Mouse (Mus musculus): ENCODE results near the gene Zc3hav1. TPM values are rescaled to one million over a fixed set of nuclear protein-coding genes. Genes with fewer than 3 reads are reported as not detected.

The Zc3hav1 gene
- polyA plus RNA-seq, 1 experiment from 2014 or later, result 0.61 TPM

DNA sequence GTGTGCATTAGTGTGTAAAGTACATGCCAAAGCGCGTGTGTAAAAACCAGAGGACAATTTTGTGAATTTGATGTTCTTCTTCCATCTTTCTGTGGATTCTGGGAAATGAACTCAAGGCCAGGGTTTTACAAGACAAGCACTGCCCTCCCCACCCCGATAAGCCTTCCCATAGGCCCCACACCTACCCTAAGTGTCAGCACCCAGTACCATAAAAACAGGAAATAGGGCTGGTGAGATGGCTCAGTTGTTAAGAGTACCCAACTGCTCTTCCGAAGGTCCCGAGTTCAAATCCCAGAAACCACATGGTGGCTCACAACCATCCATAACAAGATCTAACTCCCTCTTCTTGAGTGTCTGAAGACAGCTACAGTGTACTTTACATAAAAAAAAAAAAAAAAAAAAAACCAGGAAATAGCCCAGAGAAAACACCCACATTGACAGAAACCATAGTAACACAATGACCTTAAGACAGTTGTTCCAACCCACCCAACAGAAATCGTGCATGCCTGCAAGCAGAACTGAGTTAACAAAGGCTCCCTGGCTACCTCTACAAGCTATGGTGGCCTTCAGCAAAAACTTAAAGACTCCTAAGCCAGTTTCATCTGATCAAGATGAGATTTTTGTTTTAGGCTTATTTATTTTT lies 5.5 kb downstream of the Zc3hav1 start:
- Histone ChIP-seq H3K27ac (replicated peaks) (no peak overlapping the region), H3K36me3 (no peaks in the 10 kb centered on the region), H3K4me2 (replicated peaks) (no peak overlapping the region), H3K9me3 (no peaks in the 10 kb centered on the region), H3K4me1 (peaks cover 5% of the 10 kb centered on the region), H3K9ac (replicated peaks) (no peak overlapping the region), H3K27me3 (peaks cover 40% of the 10 kb centered on the region), H3K4me3 (no peak overlapping the region)
- 90% methylated on average over 6 of the region's 6 CpGs for WGBS
- no peak for ATAC-seq (replicated peaks)

DNA sequence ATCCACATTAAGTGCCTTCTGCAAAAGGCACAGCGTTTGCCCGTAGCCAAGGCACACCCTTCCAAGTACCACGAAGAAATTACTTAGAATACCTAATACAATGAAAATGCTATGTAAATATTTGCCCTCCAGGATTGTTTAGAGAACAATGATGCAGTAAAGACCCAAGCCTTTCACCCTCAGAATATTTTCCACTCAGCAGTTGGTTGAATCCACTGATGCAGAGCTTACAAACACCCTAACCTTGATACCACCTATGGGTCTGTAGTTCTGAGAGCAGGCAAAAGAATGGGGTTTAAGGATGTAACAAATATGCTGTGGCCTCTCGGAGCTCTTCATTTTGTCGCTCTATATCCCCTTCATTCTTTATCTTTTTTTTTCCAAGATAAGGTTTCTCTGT lies 6.5 kb downstream of the Zc3hav1 start:
- peaks cover 30% of the 10 kb centered on the region for H3K27me3 ChIP-seq
- no peaks in the 10 kb centered on the region for H3K4me1 ChIP-seq
- WGBS, result 81% methylated on average over 5 of the region's 5 CpGs
- ATAC-seq (replicated peaks), result no peak
- no peak overlapping the region for H3K9ac ChIP-seq (replicated peaks)
- no peaks in the 10 kb centered on the region for H3K9me3 ChIP-seq
- H3K4me3 ChIP-seq, result no peak overlapping the region
- no peak overlapping the region for H3K27ac ChIP-seq (replicated peaks)
- H3K36me3 ChIP-seq, result no peaks in the 10 kb centered on the region
- H3K4me2 ChIP-seq (replicated peaks), result no peak overlapping the region

DNA sequence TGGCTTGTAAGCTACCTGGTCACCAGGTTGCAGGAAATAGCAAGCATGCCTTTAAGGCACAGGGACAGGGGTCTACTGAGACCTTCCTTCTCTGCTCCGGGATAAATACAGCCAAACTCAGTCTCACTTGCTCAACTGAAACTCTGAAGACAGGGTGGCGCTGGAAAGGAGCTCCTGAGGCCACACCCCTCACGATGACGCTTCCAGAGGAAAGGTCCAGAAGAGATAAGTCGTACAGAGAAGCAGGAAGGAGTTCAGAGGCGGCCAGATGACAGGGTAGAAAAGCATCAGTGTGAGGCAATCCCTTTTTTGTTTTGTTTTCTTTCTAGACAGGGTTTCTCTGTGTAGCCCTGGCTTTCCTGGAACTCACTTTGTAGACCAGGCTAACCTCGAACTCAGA lies 8.6 kb downstream of the Zc3hav1 start:
- WGBS, result 60% methylated on average over 7 of the region's 7 CpGs

DNA sequence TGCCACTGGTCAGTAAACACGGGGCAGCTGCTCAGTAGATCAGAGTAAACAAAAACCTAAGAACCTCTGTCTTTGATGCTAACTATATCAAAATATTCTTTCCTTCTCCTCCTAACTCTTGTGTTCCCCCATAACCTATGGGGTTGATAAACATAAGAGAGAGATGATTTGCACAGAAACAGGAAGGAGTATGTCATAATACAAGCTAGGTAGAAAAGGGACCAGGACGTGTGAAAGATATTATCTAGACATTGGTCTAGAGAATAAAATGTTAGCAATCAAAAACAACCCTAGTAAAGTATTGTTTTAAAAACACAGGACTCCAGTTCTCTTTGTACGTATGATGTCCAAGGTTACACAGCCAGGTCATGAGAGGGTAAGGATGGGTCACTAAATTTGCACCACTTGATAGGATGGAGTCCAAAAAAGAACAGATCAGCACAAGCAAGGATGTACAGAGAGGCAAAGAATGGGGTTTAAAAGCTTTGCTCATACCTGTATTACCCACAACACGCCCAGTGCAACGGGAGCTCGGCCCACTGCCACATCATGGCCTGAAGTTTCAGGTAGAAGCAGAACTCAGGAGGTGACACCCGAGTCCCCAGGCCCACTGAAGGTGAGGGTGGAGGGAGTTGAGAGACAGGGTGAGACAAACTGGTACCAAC lies 10.3 kb downstream of the Zc3hav1 start:
- WGBS, result 87% methylated on average over 7 of the region's 7 CpGs
- Histone ChIP-seq H3K4me3 (no peak overlapping the region), H3K9me3 (no peaks in the 10 kb centered on the region), H3K9ac (replicated peaks) (no peak overlapping the region), H3K27me3 (no peaks in the 10 kb centered on the region), H3K4me2 (replicated peaks) (no peak overlapping the region), H3K36me3 (no peaks in the 10 kb centered on the region), H3K4me1 (no peaks in the 10 kb centered on the region), H3K27ac (replicated peaks) (no peak overlapping the region)
- no peak for ATAC-seq (replicated peaks)

More for the DNA sequence above, 8.6 kb downstream of the Zc3hav1 start:
- ATAC-seq (replicated peaks), result no peak
- Histone ChIP-seq H3K4me2 (replicated peaks) (no peak overlapping the region), H3K27me3 (peaks cover 12% of the 10 kb centered on the region), H3K27ac (replicated peaks) (no peak overlapping the region), H3K9ac (replicated peaks) (no peak overlapping the region), H3K36me3 (no peaks in the 10 kb centered on the region), H3K9me3 (no peaks in the 10 kb centered on the region), H3K4me1 (no peaks in the 10 kb centered on the region), H3K4me3 (no peak overlapping the region)

DNA sequence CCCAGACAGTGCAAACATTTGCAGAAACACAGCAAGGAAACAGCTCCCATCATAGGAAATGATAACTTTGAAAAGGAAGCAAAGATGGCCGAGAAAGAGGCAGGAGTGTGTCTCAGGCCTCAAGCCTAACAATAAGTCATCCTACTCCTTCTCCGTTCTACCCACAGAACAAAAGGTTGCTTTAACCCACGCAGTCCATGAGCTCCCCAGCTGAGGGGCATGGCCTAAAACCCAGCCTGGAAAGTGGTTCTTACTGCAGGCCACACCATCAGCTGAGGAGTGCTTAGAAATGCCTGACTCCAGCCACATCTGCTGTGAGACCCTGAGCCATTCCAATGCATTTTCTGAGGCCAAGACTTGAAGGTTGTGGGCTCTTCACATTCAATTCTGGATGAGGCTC lies 10.8 kb downstream of the Zc3hav1 start:
- no peaks in the 10 kb centered on the region for H3K4me1 ChIP-seq
- 55% methylated on average over 3 of the region's 3 CpGs for WGBS

DNA sequence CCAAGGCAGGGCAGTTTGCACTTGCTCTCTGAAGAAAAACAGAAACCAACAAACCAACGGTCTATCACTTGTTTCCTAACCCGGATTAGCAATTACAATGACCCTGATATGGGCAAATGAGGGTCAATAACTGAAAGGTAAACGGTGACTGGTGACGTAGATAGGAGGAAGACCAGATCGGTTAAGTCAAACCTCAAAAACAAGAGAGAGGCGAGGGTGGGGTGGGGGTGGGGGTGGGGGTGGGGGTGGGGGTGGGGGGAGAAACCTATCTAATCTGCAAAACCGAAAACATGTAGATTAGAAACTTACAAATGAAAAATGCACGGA lies 11.8 kb downstream of the Zc3hav1 start:
- 78% methylated on average over 8 of the region's 8 CpGs for WGBS

More for the DNA sequence above, 10.8 kb downstream of the Zc3hav1 start:
- H3K4me2 ChIP-seq (replicated peaks), result no peak overlapping the region
- ATAC-seq (replicated peaks), result no peak
- no peak overlapping the region for H3K9ac ChIP-seq (replicated peaks)
- no peaks in the 10 kb centered on the region for H3K9me3 ChIP-seq
- H3K27me3 ChIP-seq, result no peaks in the 10 kb centered on the region
- no peak overlapping the region for H3K4me3 ChIP-seq
- H3K36me3 ChIP-seq, result no peaks in the 10 kb centered on the region
- no peak overlapping the region for H3K27ac ChIP-seq (replicated peaks)

DNA sequence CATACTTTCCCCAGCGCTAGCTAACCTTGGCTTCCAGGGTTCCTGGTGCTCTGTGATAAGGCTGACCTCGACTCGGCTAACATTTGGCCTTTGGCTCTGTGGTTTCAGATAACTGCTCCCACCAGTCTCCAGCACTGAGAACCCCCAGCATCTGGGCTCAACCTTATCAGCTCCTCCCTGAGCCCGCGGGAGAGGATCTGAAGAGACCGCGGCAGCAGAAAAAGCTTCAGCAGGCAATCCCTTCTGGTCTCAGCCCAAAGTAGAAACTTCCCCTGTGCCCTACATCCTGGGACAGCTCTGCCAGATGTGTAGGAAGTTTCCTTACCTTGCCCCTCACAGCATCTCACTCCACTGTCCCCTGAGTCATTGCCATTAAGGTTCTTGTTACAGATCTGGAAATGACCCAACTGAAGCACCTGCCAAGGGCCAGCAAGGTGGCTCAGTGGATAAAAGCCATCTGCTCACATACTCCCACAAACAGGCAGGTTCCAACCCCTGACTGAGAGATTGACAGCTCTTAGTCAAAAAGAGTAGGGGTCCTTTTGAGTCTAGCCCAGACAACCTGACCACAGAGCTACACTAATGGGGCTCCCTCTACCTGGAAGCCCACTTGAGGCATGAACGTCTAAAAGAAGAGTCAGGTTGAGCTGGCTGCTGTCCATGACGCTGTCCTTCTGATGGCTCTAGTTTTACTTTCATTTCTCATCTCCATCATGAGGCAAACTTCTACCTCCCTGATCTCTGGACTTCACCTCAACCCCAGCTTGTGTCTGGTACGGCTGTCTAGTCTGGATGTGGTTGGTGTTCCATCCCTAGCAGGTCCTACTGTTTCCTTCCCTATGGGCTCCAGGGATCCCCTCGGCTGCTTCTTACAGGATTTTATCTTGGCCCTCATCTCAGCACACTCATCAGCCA lies 12.4 kb downstream of the Zc3hav1 start:
- Histone ChIP-seq H3K4me3 (no peak overlapping the region), H3K27ac (replicated peaks) (no peak overlapping the region), H3K4me2 (replicated peaks) (no peak overlapping the region), H3K9ac (replicated peaks) (no peak overlapping the region), H3K9me3 (no peaks in the 10 kb centered on the region), H3K4me1 (no peaks in the 10 kb centered on the region), H3K36me3 (no peaks in the 10 kb centered on the region), H3K27me3 (no peaks in the 10 kb centered on the region)
- no peak for ATAC-seq (replicated peaks)
- 76% methylated on average over 11 of the region's 11 CpGs for WGBS

More for the DNA sequence above, 11.8 kb downstream of the Zc3hav1 start:
- no peaks in the 10 kb centered on the region for H3K9me3 ChIP-seq
- H3K27me3 ChIP-seq, result no peaks in the 10 kb centered on the region
- no peak overlapping the region for H3K9ac ChIP-seq (replicated peaks)
- no peak overlapping the region for H3K4me3 ChIP-seq
- no peak overlapping the region for H3K4me2 ChIP-seq (replicated peaks)
- no peak overlapping the region for H3K27ac ChIP-seq (replicated peaks)
- no peaks in the 10 kb centered on the region for H3K4me1 ChIP-seq
- no peaks in the 10 kb centered on the region for H3K36me3 ChIP-seq
- ATAC-seq (replicated peaks), result no peak

DNA sequence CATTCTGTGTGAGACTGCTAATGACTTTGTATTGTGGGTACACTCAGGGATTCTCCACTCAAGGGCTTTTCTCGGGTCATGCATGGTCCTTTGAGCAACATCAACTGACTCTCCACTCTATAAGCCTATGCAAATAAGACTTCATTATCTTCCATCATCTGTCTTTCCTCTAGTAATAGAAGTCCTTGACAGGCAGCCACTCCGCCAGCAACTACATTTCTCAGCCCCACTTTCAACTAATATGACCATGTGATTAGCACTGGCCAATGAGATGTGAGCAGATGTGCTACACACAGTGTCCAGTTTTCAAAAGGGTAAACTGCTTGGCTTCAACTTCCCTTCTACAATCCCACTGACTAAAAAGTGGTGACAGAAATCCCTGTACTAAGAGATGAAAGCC lies 15.3 kb downstream of the Zc3hav1 start:
- H3K9me3 ChIP-seq, result no peaks in the 10 kb centered on the region
- no peak overlapping the region for H3K4me3 ChIP-seq
- no peaks in the 10 kb centered on the region for H3K27me3 ChIP-seq
- no peak overlapping the region for H3K4me2 ChIP-seq (replicated peaks)
- no peaks in the 10 kb centered on the region for H3K36me3 ChIP-seq
- no peak overlapping the region for H3K9ac ChIP-seq (replicated peaks)
- H3K27ac ChIP-seq (replicated peaks), result no peak overlapping the region
- ATAC-seq (replicated peaks), result no peak
- H3K4me1 ChIP-seq, result no peaks in the 10 kb centered on the region
- 52% methylated on average over 2 of the region's 2 CpGs for WGBS

DNA sequence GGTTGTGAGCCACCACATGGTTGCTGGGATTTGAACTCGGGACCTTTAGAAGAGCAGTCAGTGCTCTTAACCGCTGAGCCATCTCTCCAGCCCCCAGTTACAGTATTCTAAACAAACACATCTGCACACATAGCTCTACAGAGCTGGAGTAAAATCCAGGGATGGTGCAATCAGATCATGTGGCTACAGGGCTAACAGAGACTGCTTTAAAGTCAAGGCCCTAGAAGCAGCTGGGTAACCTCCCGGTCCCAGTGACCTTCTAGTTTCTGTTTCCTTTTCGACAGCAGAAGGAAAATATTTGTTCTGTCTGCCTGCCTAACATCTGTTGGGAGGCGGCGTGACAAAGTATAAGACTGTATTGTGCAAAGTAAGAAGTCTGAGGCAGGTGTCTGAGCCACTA lies 16.5 kb downstream of the Zc3hav1 start:
- 89% methylated on average over 6 of the region's 6 CpGs for WGBS
- H3K9ac ChIP-seq (replicated peaks), result no peak overlapping the region
- no peaks in the 10 kb centered on the region for H3K9me3 ChIP-seq
- no peak for ATAC-seq (replicated peaks)
- no peak overlapping the region for H3K4me2 ChIP-seq (replicated peaks)
- H3K4me1 ChIP-seq, result no peaks in the 10 kb centered on the region
- no peak overlapping the region for H3K4me3 ChIP-seq
- H3K36me3 ChIP-seq, result no peaks in the 10 kb centered on the region
- H3K27ac ChIP-seq (replicated peaks), result no peak overlapping the region
- H3K27me3 ChIP-seq, result no peaks in the 10 kb centered on the region

DNA sequence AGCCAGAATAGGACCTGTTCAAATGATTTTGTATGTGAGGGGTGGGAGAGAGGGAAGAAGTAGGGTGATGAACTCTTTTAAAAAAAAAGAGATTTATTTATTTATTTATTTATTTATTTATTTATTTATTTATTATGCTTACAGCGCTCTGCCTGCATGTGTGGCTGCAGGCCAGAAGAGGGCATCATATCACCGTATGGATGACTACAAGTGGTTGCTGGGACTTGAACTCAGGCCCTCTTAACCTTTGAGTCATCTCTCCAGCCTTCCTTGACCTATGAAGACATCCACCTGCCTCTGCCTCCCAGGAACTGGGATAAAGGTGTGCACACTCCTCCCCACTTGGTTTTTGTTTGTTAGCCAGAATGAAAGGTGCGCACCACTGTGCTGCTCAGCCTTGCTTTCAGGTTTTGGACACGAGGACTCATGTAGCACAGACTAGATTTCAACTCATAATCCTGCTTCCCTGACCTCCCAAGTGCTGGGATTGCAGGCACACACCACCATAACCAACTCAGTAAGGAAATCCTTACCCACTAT lies 17.2 kb downstream of the Zc3hav1 start:
- ATAC-seq (replicated peaks), result no peak
- 90% methylated on average over 4 of the region's 4 CpGs for WGBS
- Histone ChIP-seq H3K4me3 (no peak overlapping the region), H3K4me1 (no peaks in the 10 kb centered on the region), H3K4me2 (replicated peaks) (no peak overlapping the region), H3K9ac (replicated peaks) (no peak overlapping the region), H3K36me3 (no peaks in the 10 kb centered on the region), H3K27ac (replicated peaks) (no peak overlapping the region), H3K27me3 (no peaks in the 10 kb centered on the region), H3K9me3 (no peaks in the 10 kb centered on the region)

DNA sequence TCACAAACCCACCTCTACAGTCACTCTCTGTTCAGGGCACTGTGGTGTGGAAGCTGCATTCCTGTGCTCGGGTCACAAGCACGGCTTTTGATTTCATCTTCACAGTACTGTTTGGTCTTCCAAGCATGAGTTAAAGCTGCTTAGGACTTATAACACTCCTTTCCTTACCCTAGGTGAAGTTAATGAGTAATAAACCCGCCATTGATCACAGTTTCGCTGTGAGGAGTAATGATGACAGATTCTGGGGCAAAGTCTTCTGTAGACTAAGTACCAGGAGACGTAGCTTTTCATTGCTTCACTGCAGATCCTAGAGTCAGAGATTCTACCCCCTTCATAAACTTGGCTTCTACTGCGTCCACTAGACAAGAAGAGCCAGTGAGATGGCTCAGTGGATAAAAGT lies 19.1 kb downstream of the Zc3hav1 start:
- no peak for ATAC-seq (replicated peaks)
- Histone ChIP-seq H3K27ac (replicated peaks) (no peak overlapping the region), H3K4me2 (replicated peaks) (no peak overlapping the region), H3K4me1 (no peaks in the 10 kb centered on the region), H3K27me3 (no peaks in the 10 kb centered on the region), H3K36me3 (no peaks in the 10 kb centered on the region), H3K4me3 (no peak overlapping the region), H3K9ac (replicated peaks) (no peak overlapping the region), H3K9me3 (no peaks in the 10 kb centered on the region)
- 90% methylated on average over 6 of the region's 6 CpGs for WGBS

DNA sequence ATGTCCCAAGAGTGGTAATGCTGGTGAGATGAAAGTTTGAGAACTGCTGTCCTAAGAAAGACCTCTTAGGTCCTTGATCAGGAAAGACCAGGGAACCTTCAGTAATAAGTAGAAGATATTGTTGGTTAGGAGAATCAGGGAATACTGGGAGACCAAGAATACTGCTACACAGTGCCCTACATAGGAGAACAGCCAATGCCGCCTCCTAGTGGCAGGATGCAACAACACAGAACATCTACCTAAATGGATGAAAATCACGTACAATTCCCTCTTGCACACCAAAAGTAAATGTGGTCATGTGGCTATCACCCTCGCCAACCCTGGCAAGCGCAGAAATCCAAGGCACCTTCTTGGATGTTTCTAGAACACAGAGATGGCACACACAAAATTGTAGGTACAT lies 27.8 kb downstream of the Zc3hav1 start:
- no peaks in the 10 kb centered on the region for H3K9me3 ChIP-seq
- H3K27me3 ChIP-seq, result no peaks in the 10 kb centered on the region
- no peaks in the 10 kb centered on the region for H3K4me1 ChIP-seq
- peak; percentile 78 for ATAC-seq (replicated peaks)
- H3K27ac ChIP-seq (replicated peaks), result no peak overlapping the region
- H3K4me3 ChIP-seq, result no peak overlapping the region
- H3K36me3 ChIP-seq, result no peaks in the 10 kb centered on the region
- H3K9ac ChIP-seq (replicated peaks), result no peak overlapping the region
- WGBS, result 17% methylated on average over 4 of the region's 4 CpGs
- no peak overlapping the region for H3K4me2 ChIP-seq (replicated peaks)
